Mouse (Mus musculus) lung, postnatal 36 days (tissue): ENCODE measurements around the gene Ncapd3.
A peak's percentile ranks its signal among the peaks of the same experiment; 100 is the strongest.

Experiments
- DNase-seq: peaks from one replicate; pipeline ENCODE4 v3.0.0; 2022; ENCODE audit warnings: mixed read lengths

Gene Ncapd3

GRCm38 (mm10) chr9:27126543-27126942 lies 96.6 kb downstream of the Ncapd3 start:
- no peak for DNase-seq

GRCm38 (mm10) chr9:27128629-27129028 lies 98.7 kb downstream of the Ncapd3 start:
- DNase-seq, result no peak

- DNase-seq, result peak; percentile 73
Observed at GRCm38 (mm10) chr9:27134410-27134809, 104.4 kb downstream of the Ncapd3 start.

- DNase-seq, result no peak
Observed at GRCm38 (mm10) chr9:27135372-27135771, 105.4 kb downstream of the Ncapd3 start.

GRCm38 (mm10) chr9:27136651-27137050 lies 106.7 kb downstream of the Ncapd3 start:
- DNase-seq, result no peak

- DNase-seq, result no peak
Observed at GRCm38 (mm10) chr9:27140432-27141065, 110.6 kb downstream of the Ncapd3 start.

GRCm38 (mm10) chr9:27144271-27144840 lies 114.4 kb downstream of the Ncapd3 start:
- no peak for DNase-seq
